Mouse (Mus musculus): ENCODE results near the gene Camta1. TPM values are rescaled to one million over a fixed set of nuclear protein-coding genes. Genes with fewer than 3 reads are reported as not detected.

The Camta1 gene
- polyA plus RNA-seq, 1 experiment from 2014 or later: 122 TPM

DNA sequence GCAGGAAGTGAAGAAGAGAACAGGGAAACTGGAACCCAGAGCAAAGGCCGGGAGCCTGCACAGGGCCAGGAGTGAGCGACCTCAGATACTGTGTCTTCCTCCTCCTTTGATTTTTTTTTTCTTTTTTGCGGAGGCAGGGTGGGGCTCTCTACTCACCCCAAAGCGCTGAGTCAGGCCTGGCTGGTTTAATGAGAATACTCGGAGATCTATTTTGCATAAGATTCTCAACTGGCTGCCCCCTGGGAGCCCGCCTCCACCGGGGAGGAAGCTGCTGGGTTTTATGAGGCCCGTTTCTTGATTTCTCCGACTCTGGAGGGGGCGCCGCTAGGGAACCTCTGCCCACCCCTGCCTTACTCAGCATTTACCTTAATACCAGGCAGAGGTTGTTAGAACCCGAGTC, 618.9 kb downstream of the Camta1 start:
- Histone ChIP-seq H3K9me3 (peaks cover 10% of the 10 kb centered on the region; the same call in 1 of the 2 replicates), H3K36me3 (replicated peaks) (no peaks in the 10 kb centered on the region), H3K27me3 (ENCODE audit: poor library complexity, severe bottlenecking) (peaks cover 3% of the 10 kb centered on the region; the same call in 1 of the 2 replicates), H3K4me1 (peaks cover 17% of the 10 kb centered on the region), H3K27ac (no peak overlapping the region), H3K4me3 (no peak overlapping the region)
- no peak for DNase-seq (ENCODE audit: extremely low spot score, low spot score)
- 38% methylated on average over 12 of the region's 12 CpGs for WGBS

DNA sequence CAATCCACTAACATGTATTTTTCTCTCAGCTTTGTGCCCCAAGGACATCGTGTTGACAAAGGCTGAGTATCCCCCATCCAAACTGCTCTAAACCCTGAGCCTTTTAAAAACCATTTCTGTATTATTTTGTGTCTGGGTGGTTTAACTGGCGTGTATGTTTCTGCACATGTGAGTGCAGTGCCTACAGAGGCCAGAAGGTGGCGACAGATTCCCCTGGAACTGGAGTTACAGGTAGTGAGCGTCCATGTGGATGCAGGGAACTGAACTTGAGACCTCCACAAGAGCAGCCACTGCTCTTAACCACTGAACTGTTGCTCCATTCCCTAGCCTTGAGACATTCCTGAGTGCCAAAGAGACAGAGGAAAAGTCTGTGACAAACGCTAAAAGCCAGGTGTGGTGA, 621.2 kb downstream of the Camta1 start:
- no peak overlapping the region for H3K27ac ChIP-seq
- no peak for DNase-seq (ENCODE audit: extremely low spot score, low spot score)
- H3K4me3 ChIP-seq: no peak overlapping the region
- H3K9me3 ChIP-seq: peaks cover 10% of the 10 kb centered on the region; the same call in 1 of the 2 replicates
- H3K27me3 ChIP-seq (ENCODE audit: poor library complexity, severe bottlenecking): peaks cover 3% of the 10 kb centered on the region; the same call in 1 of the 2 replicates
- no peaks in the 10 kb centered on the region for H3K36me3 ChIP-seq (replicated peaks)
- WGBS: 79% methylated on average over 5 of the region's 5 CpGs
- H3K4me1 ChIP-seq: peaks cover 17% of the 10 kb centered on the region

DNA sequence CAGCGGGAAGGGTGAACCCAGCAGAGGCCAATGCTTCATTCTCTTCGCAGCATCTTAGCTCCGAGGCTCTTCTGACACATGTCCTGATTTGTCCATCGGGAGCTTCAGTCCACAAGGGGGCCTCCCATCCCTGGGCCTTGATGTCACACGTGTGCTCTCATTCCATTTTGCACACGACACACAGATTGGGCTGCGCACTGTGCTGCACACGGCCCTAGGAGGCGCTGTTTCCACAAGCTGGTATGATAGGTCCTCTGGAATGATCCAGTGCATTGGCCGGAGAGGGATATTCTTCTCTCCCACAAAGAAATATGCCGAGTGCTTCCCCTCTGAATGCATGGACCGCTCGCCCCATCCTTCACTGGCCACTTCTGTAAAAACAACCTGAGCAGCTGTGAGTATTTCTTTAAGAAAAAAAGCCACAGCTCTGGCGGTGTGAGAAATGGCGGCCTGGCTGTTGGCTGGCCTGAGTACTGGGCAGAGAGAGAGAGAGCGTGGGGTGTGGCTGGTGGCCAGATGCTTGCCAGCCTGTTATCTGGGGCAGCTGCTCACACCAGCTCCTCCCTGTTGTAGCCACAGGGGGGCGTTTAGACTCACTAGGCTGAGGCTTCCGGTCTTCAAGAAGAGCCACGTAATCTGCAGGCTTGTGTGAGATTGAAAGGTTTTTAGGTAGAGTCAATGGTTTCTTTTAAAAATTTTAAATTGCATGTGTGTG, 622.5 kb downstream of the Camta1 start:
- Histone ChIP-seq H3K27ac (no peak overlapping the region), H3K27me3 (ENCODE audit: poor library complexity, severe bottlenecking) (peaks cover under 1% of the 10 kb centered on the region; the same call in 1 of the 2 replicates), H3K9me3 (peaks cover 10% of the 10 kb centered on the region; the same call in 1 of the 2 replicates), H3K36me3 (replicated peaks) (no peaks in the 10 kb centered on the region), H3K4me3 (no peak overlapping the region), H3K4me1 (peaks cover 17% of the 10 kb centered on the region)
- no peak for DNase-seq (ENCODE audit: extremely low spot score, low spot score)
- WGBS: 84% methylated on average over 19 of the region's 19 CpGs

DNA sequence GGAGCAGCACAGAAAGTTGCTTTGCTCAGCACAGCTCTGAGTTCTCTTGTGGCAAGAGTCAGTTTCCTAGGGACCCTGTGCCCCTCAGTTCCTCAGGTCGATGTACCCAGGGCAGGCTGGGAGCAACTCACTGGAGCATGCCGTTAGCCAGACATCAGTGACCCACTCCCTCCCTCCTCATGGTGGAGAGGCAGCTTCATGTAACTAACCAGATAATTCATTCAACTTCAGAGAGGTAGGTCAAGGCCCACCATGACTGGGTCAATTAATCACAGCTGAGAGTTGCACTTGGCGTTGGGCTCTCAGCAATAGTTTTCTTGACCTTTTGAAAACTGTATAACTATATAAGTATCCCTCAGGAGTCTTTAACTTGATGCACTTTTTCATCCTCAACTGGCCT, 624.2 kb downstream of the Camta1 start:
- 75% methylated on average over 3 of the region's 3 CpGs for WGBS
- Histone ChIP-seq H3K9me3 (peaks cover 10% of the 10 kb centered on the region; the same call in 1 of the 2 replicates), H3K4me3 (no peak overlapping the region), H3K36me3 (replicated peaks) (no peaks in the 10 kb centered on the region), H3K27ac (no peak overlapping the region), H3K4me1 (0 out of 2 replicates have a peak, but pooled peaks cover under 1% of the 10 kb centered on the region), H3K27me3 (ENCODE audit: poor library complexity, severe bottlenecking) (no peaks in the 10 kb centered on the region)
- no peak for DNase-seq (ENCODE audit: extremely low spot score, low spot score)

DNA sequence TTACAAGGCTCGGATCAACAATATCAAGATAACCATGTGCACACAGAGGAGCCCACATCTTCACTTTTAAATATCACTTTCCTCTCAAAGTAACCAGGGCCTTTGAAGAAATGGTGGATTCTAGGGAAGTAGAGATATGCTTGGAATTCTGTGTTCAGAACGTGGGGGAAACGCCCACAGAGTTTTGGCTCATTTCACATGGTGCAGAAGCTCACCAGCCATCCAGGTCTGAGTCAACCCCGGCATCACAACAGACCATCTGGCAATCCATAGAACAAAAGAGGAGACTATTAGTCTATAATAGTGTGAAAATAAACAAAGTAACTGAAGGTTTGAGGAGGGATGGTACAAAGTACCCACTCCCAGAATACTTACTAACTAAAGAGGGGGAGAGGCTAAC, 626.7 kb downstream of the Camta1 start:
- H3K9me3 ChIP-seq: 0 out of 2 replicates have a peak, but pooled peaks cover 3% of the 10 kb centered on the region
- no peak overlapping the region for H3K27ac ChIP-seq
- no peak overlapping the region for H3K4me3 ChIP-seq
- DNase-seq (ENCODE audit: extremely low spot score, low spot score): no peak
- no peaks in the 10 kb centered on the region for H3K27me3 ChIP-seq (ENCODE audit: poor library complexity, severe bottlenecking)
- H3K36me3 ChIP-seq (replicated peaks): no peaks in the 10 kb centered on the region
- peaks cover 3% of the 10 kb centered on the region; the same call in 1 of the 2 replicates for H3K4me1 ChIP-seq
- 91% methylated on average over 4 of the region's 4 CpGs for WGBS

DNA sequence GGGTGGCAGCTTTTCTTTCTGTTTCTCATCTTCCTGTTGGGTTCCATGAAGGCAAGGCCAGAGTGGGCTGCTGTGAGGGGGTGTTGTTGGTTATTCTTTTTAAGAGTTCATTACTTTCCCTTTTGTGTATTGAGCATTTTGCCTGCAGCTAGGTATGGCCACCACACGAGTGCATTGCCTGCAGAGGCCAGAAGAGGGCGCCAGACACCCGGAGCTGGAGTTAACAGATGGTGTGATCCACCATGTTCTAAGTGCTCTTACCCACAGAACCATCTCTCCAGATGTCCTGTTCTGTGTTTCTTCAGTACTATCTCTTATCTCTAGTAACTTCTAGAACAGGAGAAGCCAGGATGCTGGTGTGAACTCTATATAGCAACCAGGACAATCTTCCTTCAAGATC, 629.6 kb downstream of the Camta1 start:
- peaks cover 6% of the 10 kb centered on the region; the same call in 1 of the 2 replicates for H3K27me3 ChIP-seq (ENCODE audit: poor library complexity, severe bottlenecking)
- H3K27ac ChIP-seq: no peak overlapping the region
- peaks cover 13% of the 10 kb centered on the region for H3K4me1 ChIP-seq
- H3K9me3 ChIP-seq: no peaks in the 10 kb centered on the region
- H3K4me3 ChIP-seq: no peak overlapping the region
- no peak for DNase-seq (ENCODE audit: extremely low spot score, low spot score)
- WGBS: 74% methylated on average over 3 of the region's 3 CpGs
- H3K36me3 ChIP-seq (replicated peaks): no peaks in the 10 kb centered on the region

DNA sequence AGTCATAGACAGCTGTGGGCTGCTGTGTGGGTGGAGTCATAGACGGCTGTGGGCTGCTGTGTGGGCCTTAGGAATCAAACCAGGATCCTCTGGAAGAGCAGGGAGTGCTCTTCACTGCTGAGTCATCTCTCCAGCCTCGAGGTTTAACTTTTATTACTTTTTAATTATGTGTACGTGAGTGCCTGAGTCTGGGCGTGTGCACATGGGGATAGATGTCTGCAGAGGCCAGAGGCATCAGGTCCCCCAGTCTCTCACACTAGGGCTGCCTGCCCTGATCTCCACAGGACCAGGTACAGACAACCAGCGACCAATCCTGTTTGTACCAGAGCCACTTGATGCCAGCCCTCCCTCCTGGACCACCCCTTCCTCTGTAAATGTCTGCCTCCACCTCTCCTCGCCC, 632.6 kb downstream of the Camta1 start:
- no peak overlapping the region for H3K27ac ChIP-seq
- H3K36me3 ChIP-seq (replicated peaks): no peaks in the 10 kb centered on the region
- no peaks in the 10 kb centered on the region for H3K9me3 ChIP-seq
- H3K4me1 ChIP-seq: peaks cover 28% of the 10 kb centered on the region
- no peak overlapping the region for H3K4me3 ChIP-seq
- H3K27me3 ChIP-seq (ENCODE audit: poor library complexity, severe bottlenecking): peaks cover 13% of the 10 kb centered on the region
- DNase-seq (ENCODE audit: extremely low spot score, low spot score): no peak
- WGBS: 73% methylated on average over 6 of the region's 6 CpGs

DNA sequence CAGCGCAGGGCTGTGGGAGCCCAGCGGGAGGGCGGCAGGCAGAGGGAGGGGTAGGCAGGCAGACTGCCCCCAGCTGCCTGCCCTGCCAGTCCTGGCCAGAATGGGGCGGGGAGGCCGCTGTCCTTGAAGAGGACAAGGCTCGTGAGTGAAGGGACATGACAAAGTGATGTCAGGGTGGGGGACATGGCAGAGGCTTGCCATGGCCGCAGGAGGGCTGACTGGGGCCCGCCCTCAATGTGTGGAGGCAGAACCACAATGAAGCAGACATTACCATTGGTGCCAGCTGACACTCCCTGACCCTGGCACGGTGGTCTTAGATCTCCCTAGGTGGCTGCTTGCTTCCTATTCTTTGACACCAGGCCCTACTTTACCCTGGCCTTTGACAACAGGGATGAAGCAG, 635.2 kb downstream of the Camta1 start:
- 0 out of 2 replicates have a peak overlapping the region, but pooled peaks have one; percentile 15 for H3K27ac ChIP-seq
- peaks cover 35% of the 10 kb centered on the region for H3K27me3 ChIP-seq (ENCODE audit: poor library complexity, severe bottlenecking)
- peaks cover 41% of the 10 kb centered on the region for H3K4me1 ChIP-seq
- H3K36me3 ChIP-seq (replicated peaks): no peaks in the 10 kb centered on the region
- H3K4me3 ChIP-seq: no peak overlapping the region
- no peaks in the 10 kb centered on the region for H3K9me3 ChIP-seq
- DNase-seq (ENCODE audit: extremely low spot score, low spot score): no peak
- WGBS: 34% methylated on average over 9 of the region's 9 CpGs

DNA sequence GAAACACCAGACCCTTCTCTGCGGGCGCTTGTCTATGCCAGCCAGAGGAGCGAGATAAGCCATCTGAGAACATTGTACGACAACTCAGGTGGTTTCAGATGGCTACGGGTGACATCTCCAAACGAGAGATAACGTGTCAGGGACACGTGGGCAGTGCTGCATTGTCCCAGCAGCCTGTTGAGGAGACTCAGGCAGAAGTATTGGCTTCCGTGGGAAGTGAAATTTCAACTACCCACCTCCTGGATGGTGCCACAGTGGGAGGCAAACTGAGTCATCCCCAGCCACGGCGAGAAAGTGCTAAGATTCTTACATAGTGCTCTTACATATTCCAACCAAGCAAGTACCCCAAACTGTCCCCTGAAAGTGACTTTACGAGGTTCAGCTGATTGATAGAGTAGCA, 637.7 kb downstream of the Camta1 start:
- DNase-seq (ENCODE audit: extremely low spot score, low spot score): no peak
- Histone ChIP-seq H3K27ac (no peak overlapping the region), H3K9me3 (no peaks in the 10 kb centered on the region), H3K27me3 (ENCODE audit: poor library complexity, severe bottlenecking) (peaks cover 35% of the 10 kb centered on the region), H3K36me3 (replicated peaks) (no peaks in the 10 kb centered on the region), H3K4me3 (no peak overlapping the region), H3K4me1 (peaks cover 38% of the 10 kb centered on the region)
- 84% methylated on average over 12 of the region's 12 CpGs for WGBS

DNA sequence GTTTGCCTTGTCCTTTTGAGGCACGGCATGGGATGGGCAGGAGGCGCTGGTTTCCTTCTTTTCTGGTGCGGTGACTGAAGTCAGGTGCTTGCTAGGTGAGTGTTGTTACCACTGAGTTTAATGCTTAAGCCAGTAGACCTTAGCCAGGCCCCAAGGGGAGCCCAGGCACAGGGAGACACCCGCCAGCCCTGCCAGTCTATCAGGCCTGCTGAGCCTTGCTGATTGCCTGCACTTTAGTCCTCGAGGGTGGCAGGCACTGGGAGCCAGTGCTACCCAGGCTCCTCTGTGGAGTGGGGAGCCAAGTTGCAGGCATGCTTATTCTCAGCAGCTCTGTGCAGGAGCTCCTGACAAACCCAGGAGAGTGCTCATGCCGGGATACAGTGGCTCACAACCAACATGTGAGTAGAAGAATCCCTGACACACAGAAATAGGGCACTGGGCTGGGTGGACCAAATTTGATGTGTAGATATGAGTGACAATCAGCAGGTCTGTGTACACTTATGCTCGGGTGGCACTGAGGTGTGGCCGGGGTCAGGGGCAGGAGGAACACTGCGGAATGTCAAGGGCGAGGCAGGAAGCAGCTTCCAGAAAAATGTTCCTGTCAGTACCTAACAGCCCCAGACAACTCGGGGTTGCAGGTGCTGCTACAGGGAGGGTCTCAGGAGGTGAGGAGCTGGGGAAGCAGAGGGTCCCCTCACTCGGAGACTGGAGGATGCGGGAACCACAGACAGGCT, 638.2 kb downstream of the Camta1 start:
- DNase-seq (ENCODE audit: extremely low spot score, low spot score): no peak
- 77% methylated on average over 13 of the region's 13 CpGs for WGBS

DNA sequence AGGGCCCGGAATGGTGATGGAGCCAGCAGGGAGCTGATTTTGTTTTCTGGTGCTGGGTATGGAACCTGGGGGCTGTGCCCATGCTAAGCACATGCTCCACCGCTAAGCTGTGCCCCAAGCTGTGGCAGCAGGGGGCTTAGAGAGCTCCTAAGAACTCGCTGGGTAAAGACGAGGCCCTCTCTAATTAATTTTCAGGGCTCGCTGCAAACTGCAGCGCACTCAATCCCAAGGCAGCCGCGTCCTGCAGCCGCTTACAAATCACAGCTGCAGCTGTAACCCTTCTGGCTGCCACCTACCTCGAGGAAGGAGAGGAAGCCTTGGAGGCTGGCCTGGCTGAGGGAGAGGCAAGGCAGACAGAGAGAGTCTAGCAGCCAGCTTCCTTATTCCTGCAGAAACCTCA, 639.0 kb downstream of the Camta1 start:
- DNase-seq (ENCODE audit: extremely low spot score, low spot score): no peak
- Histone ChIP-seq H3K4me3 (no peak overlapping the region), H3K27me3 (ENCODE audit: poor library complexity, severe bottlenecking) (peaks cover 35% of the 10 kb centered on the region), H3K4me1 (peaks cover 34% of the 10 kb centered on the region), H3K27ac (peak overlapping the region; percentile 17), H3K9me3 (no peaks in the 10 kb centered on the region), H3K36me3 (replicated peaks) (no peaks in the 10 kb centered on the region)
- WGBS: 13% methylated on average over 10 of the region's 10 CpGs

More for the DNA sequence above, 638.2 kb downstream of the Camta1 start:
- Histone ChIP-seq H3K27me3 (ENCODE audit: poor library complexity, severe bottlenecking) (peaks cover 35% of the 10 kb centered on the region), H3K4me3 (no peak overlapping the region), H3K36me3 (replicated peaks) (no peaks in the 10 kb centered on the region), H3K9me3 (no peaks in the 10 kb centered on the region), H3K27ac (peak overlapping the region; percentile 17; the same call in 1 of the 2 replicates), H3K4me1 (peaks cover 34% of the 10 kb centered on the region)

DNA sequence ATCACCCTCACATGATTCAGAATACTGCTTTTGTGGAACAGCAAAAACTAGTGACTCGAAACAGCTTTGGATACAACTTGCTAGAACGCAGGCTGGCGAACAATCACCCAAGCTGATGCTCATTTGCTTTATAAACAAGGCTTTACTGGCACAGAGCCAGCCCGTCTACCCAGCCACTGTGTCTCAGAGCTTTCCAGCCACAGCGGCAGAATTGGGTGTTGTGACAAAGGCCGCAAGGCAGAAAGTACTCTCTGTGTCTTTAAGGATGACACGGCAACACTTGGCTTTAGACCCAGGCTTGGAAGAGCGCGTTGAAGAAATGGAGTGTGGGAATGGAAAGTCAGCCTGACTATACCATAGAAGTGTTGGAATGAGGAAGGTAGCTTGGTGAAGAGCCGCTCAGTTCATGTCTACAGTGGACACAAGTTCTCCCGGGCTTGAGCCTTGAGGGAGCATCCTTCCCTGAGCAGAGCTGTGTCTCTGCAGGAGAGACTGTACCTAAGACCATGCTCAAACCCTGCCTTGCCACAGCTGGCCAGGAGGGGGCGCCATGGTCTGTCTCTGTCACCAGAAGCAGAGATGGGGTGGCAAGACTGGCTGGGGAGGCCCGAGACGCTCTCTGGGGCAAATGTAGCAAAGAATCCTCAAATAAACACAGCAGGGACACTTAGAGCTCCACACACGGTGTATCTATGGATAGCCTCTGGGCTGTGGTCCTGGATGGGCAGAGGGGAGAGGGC, 645.0 kb downstream of the Camta1 start:
- WGBS: 87% methylated on average over 15 of the region's 15 CpGs
- H3K36me3 ChIP-seq (replicated peaks): no peaks in the 10 kb centered on the region
- H3K9me3 ChIP-seq: no peaks in the 10 kb centered on the region
- no peaks in the 10 kb centered on the region for H3K27me3 ChIP-seq (ENCODE audit: poor library complexity, severe bottlenecking)
- no peak for DNase-seq (ENCODE audit: extremely low spot score, low spot score)
- no peak overlapping the region for H3K27ac ChIP-seq
- peaks cover 13% of the 10 kb centered on the region for H3K4me1 ChIP-seq
- H3K4me3 ChIP-seq: no peak overlapping the region
